Mouse (Mus musculus) hindbrain, embryonic 14.5 days (tissue): ENCODE results near the gene Rpl26. TPM values are rescaled to one million over a fixed set of nuclear protein-coding genes. Genes with fewer than 3 reads are reported as not detected.
"Not testable (repeated sequence)": the region's sequence is repeated elsewhere in the genome, so short reads cannot be mapped to it uniquely, and the experiment has no call there.

Experiments
- ATAC-seq: fragments of 200-750 bp; cut with Nextera tagmentation; 2 replicates; pipeline ENCODE4 v1.8.0; 2017; ENCODE audit warnings: moderate number of reproducible peaks, mild to moderate bottlenecking, moderate TSS enrichment, moderate library complexity; ENCODE audit not compliant: low FRiP score
- DNase-seq: peaks from one replicate; pipeline ENCODE4 v3.0.0-alpha.2; 2015; ENCODE audit warnings: low spot score
- H3K27ac ChIP-seq: fragments of 300-500 bp; sonication (generic); 2 replicates; pipeline ENCODE4 v1.5.1; 2014; ENCODE audit warnings: mild to moderate bottlenecking, moderate library complexity
- H3K27me3 ChIP-seq: fragments of 300-500 bp; sonication (generic); 2 replicates; pipeline ENCODE4 v1.6.1; 2014; ENCODE audit warnings: mild to moderate bottlenecking, low read length, mixed read lengths; ENCODE audit not compliant: control insufficient read depth, insufficient read depth
- H3K36me3 ChIP-seq: fragments of 300-500 bp; sonication (generic); replicated peaks from 2 replicates; pipeline ENCODE4 v1.6.1; 2014; ENCODE audit not compliant: control insufficient read depth, insufficient read depth
- H3K4me1 ChIP-seq: fragments of 300-500 bp; sonication (generic); replicated peaks from 2 replicates; pipeline ENCODE4 v1.6.1; 2014; ENCODE audit warnings: antibody characterized with exemption, low read length, mixed read lengths; ENCODE audit not compliant: control insufficient read depth, insufficient read depth
- H3K4me2 ChIP-seq: fragments of 300-500 bp; sonication (generic); replicated peaks from 2 replicates; pipeline ENCODE4 v1.6.1; 2014; ENCODE audit warnings: mild to moderate bottlenecking, moderate library complexity
- H3K4me3 ChIP-seq: fragments of 300-500 bp; sonication (generic); replicated peaks from 2 replicates; pipeline ENCODE4 v1.5.1; 2014; ENCODE audit warnings: mild to moderate bottlenecking, low read length
- H3K9ac ChIP-seq: fragments of 300-500 bp; sonication (generic); 2 replicates; pipeline ENCODE4 v1.6.1; 2014
- H3K9me3 ChIP-seq: fragments of 300-500 bp; sonication (generic); 2 replicates; pipeline ENCODE4 v1.6.1; 2016; ENCODE audit warnings: low read length; ENCODE audit not compliant: control insufficient read depth
- WGBS: fragments of 180-500 bp; shearing (Covaris S2); extraction: QIAGEN DNeasy Blood & Tissue Kit; methylation state at CpG from one replicate; pipeline ENCODE4 v1.1.7; 2014; 5-methylcytosine and 5-hydroxymethylcytosine counted together
- polyA plus RNA-seq: library from polyadenylated mRNA; unstranded; fragments of >200 nt; fragmentation: Nextera tagmentation; extraction: Ambion mirVana; gene quantifications from 2 replicates; pipeline ENCODE4 v1.2.1, GENCODE M21; 2014

Rpl26 gene
- polyA plus RNA-seq, 1 experiment from 2014 or later, result 680 TPM

DNA sequence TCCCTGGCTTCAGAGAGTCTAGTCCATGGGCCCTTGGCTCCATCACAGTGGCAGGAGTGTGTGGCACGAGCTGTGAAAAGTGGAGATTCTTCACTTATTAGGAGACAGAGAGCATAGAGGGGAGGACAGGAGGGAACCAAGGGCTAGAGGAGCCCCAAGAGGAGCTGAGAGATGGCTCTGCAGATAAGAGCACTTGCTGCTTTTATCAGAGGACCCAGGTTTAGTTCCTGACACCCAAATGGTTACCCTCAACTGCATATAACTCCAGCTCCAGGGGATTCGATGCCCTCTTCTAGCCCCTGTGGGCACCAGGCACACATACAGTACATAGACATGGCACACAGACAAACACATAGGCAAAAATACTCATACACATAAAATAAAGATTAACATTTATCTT lies 23.4 kb downstream of the Rpl26 start:
- H3K4me2 ChIP-seq, result no peak overlapping the region
- no peak for ATAC-seq
- H3K27ac ChIP-seq, result no peak overlapping the region
- WGBS, result 88% methylated on average over 2 of the region's 2 CpGs
- H3K4me1 ChIP-seq, result no peaks in the 10 kb centered on the region
- no peak overlapping the region for H3K4me3 ChIP-seq
- H3K36me3 ChIP-seq, result no peaks in the 10 kb centered on the region
- H3K9ac ChIP-seq, result no peak overlapping the region
- H3K27me3 ChIP-seq, result no peaks in the 10 kb centered on the region
- H3K9me3 ChIP-seq, result no peaks in the 10 kb centered on the region
- no peak for DNase-seq

DNA sequence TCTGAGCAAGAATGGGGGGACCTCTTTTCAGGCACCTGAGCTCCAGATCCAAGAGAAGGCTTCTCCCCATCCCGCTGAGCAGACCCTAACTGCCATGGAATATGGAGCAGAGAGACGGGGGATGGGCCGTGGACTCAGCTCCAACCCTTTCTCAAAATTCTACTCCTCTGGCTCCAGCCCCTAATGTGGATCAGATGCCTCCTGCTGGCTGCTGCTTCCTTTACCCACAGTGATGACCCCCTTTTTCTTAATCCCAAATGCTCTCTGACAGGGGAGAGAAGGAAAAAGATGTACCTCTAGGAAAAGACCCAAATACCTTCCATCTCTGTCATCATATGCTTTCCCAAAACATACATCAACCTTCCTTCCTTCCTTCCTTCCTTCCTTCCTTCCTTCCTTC lies 25.6 kb downstream of the Rpl26 start, which contains the start of gene Odf4:
Gene Odf4, minus strand, starts transcription at position 101 of the 400 bp plus-strand sequence.
- no peaks in the 10 kb centered on the region for H3K36me3 ChIP-seq
- no peak within 1 kb of the TSS for H3K9ac ChIP-seq
- H3K27me3 ChIP-seq, result no peaks in the 10 kb centered on the region
- 79% methylated on average over 3 of the region's 3 CpGs for WGBS
- H3K9me3 ChIP-seq, result no peaks in the 10 kb centered on the region
- ATAC-seq, result no peak
- no peak within 1 kb of the TSS for H3K27ac ChIP-seq
- no peak within 1 kb of the TSS for H3K4me3 ChIP-seq
- H3K4me1 ChIP-seq, result no peaks in the 10 kb centered on the region
- DNase-seq, result no peak
- H3K4me2 ChIP-seq, result no peak within 1 kb of the TSS

DNA sequence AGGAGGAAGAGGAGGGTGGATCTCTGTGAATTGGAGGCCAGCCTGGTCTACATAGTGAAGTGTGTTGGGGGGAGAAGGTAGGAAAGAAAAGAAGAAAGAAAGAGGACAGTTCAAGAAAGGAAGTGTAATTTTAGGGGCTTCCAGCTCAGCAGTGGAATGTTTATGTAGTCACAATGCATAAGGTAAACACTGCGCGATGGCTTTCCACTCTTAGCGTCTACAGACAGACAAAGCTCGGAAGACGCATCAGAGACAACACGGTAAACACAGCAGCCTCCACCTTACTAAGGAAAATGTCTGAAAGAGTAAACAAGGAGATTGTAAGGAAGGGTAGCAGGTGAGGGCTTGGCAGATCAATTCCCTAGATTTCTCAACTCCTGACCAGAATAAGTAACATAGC lies 28.6 kb downstream of the Rpl26 start:
- Histone ChIP-seq H3K9me3 (no peaks in the 10 kb centered on the region), H3K27me3 (no peaks in the 10 kb centered on the region), H3K9ac (no peak overlapping the region), H3K27ac (no peak overlapping the region), H3K36me3 (no peaks in the 10 kb centered on the region), H3K4me2 (no peak overlapping the region), H3K4me1 (peaks cover 4% of the 10 kb centered on the region; the same call in 1 of the 2 replicates), H3K4me3 (no peak overlapping the region)
- DNase-seq (no peak), ATAC-seq (no peak)
- WGBS, result 81% methylated on average over 6 of the region's 6 CpGs

DNA sequence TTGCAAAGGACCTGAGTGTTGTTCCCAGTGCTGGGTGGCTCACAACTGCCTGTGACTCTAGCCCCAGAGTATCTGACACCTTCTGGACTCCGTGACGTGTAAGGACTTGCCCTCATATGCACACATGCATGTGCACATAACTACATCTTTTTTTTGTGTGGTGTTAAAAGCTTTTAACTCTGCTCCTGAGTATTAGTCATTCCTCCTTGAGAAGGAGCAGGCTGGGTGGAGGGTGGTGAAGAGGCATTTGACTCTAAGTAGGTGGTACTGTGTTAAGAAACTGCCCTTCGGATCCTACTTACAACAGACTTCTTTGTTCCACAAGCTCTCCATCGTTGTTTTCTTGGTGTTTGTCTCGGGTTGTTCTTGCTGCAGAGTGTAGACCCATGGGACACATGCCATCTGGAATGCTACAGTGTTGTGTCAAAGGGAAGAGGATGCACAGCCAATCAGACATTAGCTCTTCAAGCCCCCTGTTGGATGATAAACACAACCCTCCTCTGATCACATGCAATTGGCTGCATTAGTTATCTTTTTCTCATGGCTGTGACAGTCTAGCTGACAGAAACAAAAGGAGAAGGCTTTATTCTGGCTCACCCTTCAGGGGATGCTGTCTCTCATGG lies 32.6 kb downstream of the Rpl26 start:
- WGBS, result 66% methylated on average over 5 of the region's 5 CpGs
- no peaks in the 10 kb centered on the region for H3K9me3 ChIP-seq
- H3K4me2 ChIP-seq, result no peak overlapping the region
- ATAC-seq (peak; percentile 74; the same call in 1 of the 2 replicates), DNase-seq (no peak)
- H3K27me3 ChIP-seq, result no peaks in the 10 kb centered on the region
- H3K27ac ChIP-seq, result peak overlapping the region; percentile 55
- no peak overlapping the region for H3K4me3 ChIP-seq
- no peaks in the 10 kb centered on the region for H3K36me3 ChIP-seq
- peaks cover 4% of the 10 kb centered on the region for H3K4me1 ChIP-seq
- H3K9ac ChIP-seq, result no peak overlapping the region

DNA sequence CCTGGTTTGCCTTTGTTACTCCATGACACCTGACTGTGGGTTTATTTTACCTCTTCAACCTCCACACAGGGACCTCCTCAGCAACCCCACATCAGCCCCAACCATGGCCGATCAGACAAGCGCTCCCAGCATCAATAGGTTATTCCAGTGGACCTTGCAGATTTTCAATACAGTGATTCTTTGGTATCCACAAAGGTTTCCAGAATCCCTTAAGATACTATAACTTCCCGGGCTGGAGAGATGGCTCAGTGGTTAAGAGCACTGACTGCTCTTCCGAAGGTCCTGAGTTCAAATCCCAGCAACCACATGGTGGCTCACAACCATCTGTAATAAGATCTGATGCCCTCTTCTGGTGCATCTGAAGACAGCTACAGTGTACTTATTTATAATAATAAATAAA lies 35.6 kb downstream of the Rpl26 start:
- not testable (repeated sequence) for H3K9ac ChIP-seq, DNase-seq, ATAC-seq, H3K9me3 ChIP-seq, H3K36me3 ChIP-seq, H3K27ac ChIP-seq, H3K4me2 ChIP-seq, H3K27me3 ChIP-seq, H3K4me3 ChIP-seq
- H3K4me1 ChIP-seq, result peaks cover 19% of the 10 kb centered on the region
- WGBS, result 90% methylated on average over 4 of the region's 4 CpGs

DNA sequence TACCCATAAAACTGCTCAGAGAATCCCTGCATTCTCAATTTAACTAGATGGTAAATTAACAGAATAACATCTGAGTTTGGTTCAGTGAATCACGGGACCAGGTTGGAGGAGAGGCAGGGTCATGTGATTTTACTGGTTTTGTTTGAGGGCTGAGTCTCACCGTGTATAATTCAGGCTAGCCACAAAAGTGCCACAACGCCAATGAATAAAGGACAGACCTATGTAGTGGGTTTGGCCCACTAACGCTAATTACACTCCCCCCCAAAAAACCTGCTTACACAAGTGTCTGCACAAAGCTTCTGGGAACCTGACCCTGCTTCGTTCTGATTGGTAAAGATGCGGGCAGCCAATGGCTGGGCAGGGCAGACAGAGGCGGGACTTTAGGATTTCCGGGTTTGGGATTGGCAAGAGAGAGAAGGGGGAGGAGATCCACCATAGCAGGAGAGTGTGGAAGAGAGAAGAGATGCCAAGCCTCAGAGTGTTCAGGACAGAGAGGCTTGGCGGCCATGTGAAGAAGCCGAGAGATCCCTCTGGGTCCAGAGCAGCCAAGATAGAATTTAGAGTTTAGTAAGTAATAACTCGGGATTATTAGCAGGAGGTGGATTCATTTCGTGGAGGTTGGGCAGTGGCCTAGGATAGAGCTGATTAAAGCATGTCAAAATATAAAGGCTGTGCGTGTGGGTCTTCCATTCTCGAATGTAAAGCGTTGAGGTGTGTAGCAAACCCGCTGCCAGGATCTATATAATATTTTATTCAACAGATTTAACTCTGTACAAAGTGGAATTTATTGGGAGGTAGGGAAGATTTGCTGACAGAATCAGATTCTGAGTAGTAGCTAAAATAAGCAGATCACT lies 38.3 kb downstream of the Rpl26 start:
- WGBS, result 2% methylated on average over 16 of the region's 16 CpGs
- Histone ChIP-seq H3K27me3 (no peaks in the 10 kb centered on the region), H3K27ac (peak overlapping the region; percentile 74), H3K4me1 (peaks cover 16% of the 10 kb centered on the region), H3K9me3 (no peaks in the 10 kb centered on the region), H3K4me2 (peak overlapping the region; percentile 65), H3K9ac (peak overlapping the region; percentile 55), H3K36me3 (no peaks in the 10 kb centered on the region; the same call in 1 of the 2 replicates), H3K4me3 (peak overlapping the region; percentile 41)
- DNase-seq (peak; percentile 93), ATAC-seq (peak; percentile 99)

DNA sequence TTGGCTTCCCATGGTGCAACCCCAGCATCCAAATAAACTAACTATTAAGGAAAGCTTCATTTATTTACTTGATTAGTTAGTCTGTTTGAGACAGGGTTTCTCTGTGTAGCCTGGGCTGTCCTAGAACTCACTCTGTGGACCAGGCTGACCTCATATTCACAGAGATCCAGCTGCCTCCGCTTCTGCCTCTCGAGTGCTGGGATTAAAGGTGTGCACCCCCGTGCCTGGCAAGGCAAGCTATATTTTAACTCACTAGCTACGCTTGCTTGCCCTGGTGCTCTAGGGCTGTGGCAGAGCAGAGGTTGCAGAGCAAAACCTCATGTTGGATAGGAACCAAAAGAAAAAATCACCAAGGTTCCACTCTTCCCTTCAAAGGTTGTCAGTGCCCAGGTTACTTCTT lies 39.1 kb downstream of the Rpl26 start:
- DNase-seq (no peak), ATAC-seq (no peak)
- 55% methylated on average over 4 of the region's 4 CpGs for WGBS
- Histone ChIP-seq H3K9me3 (no peaks in the 10 kb centered on the region), H3K9ac (peak overlapping the region; percentile 55), H3K4me3 (peak overlapping the region; percentile 41), H3K4me1 (peaks cover 16% of the 10 kb centered on the region), H3K4me2 (peak overlapping the region; percentile 65), H3K27me3 (no peaks in the 10 kb centered on the region), H3K36me3 (no peaks in the 10 kb centered on the region; the same call in 1 of the 2 replicates), H3K27ac (peak overlapping the region; percentile 74)

DNA sequence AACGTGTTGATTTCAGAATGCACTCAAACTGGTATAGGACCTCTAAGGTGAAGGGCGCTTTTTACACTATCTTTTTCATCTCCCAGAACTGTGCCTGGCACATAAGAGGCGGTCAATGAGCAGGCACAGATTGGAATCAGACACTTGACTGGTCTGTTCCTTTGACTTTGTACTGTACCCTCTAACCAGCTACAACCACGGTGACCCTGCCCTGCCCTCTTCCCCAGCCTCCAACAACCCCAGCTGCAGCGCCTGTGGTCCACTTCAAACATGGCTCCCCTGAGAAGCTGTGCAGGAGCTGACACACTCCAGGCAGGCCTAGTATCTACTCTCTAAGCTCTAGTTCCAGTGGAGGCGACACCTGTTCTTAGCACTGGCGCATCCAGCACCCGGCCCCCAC lies 41.3 kb downstream of the Rpl26 start:
- no peak overlapping the region for H3K9ac ChIP-seq
- no peak overlapping the region for H3K4me3 ChIP-seq
- peaks cover 29% of the 10 kb centered on the region for H3K4me1 ChIP-seq
- WGBS, result 92% methylated on average over 8 of the region's 8 CpGs
- H3K27me3 ChIP-seq, result no peaks in the 10 kb centered on the region
- no peak for ATAC-seq
- no peaks in the 10 kb centered on the region; the same call in 1 of the 2 replicates for H3K36me3 ChIP-seq
- H3K4me2 ChIP-seq, result no peak overlapping the region
- no peak overlapping the region for H3K27ac ChIP-seq
- no peaks in the 10 kb centered on the region for H3K9me3 ChIP-seq
- no peak for DNase-seq

DNA sequence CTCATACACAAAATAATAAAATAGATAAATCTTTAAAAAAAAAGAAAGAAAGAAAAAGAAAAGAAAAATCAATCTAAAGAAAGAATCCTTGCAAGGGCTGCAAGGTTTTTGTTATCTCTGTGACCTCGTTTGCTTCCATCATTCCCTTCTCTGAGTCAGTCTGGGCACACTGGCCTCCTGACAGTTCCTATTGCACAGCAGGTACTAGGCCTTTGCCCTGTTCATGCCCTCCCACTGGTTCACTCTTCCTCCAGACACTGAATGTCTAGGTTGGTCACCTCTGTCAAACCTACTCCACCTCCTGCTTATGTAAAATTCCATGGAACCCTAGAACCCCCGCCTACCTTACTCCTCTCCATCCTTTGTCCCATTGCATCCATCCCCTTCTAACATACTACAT lies 43.9 kb downstream of the Rpl26 start:
- Histone ChIP-seq H3K9me3 (no peaks in the 10 kb centered on the region), H3K4me3 (no peak overlapping the region), H3K4me1 (peaks cover 24% of the 10 kb centered on the region), H3K27me3 (no peaks in the 10 kb centered on the region), H3K4me2 (0 out of 2 replicates have a peak overlapping the region, but pooled peaks have one; percentile 58), H3K36me3 (no peaks in the 10 kb centered on the region; the same call in 1 of the 2 replicates), H3K27ac (no peak overlapping the region), H3K9ac (no peak overlapping the region)
- WGBS, result 86% methylated on average over 2 of the region's 2 CpGs
- DNase-seq, result no peak
- ATAC-seq, result no peak
